Mouse (Mus musculus): Measurements from ENCODE around the gene Bhlhb9.

- TF ChIP-seq CTCF (IDR thresholded peaks at IDR 0.05; ENCODE audit: insufficient read depth, low read depth, low read length) (no peak), POLR2A (IDR thresholded peaks at IDR 0.05; ENCODE audit: insufficient read depth, low read depth, low read length) (no peak)
These were observed 8.4 kb downstream of the Bhlhb9 start for GRCm38 (mm10) chrX:135805780-135806179.
